Mouse (Mus musculus) left cerebral cortex, adult 8-10 months (tissue): ENCODE results near the gene Efna5. TPM values are rescaled to one million over a fixed set of nuclear protein-coding genes. Genes with fewer than 3 reads are reported as not detected.

Source experiments
- DNase-seq, 2 experiments: peaks; one replicate each; pipeline ENCODE4 v3.0.0; 2022; ENCODE audit warnings: low spot score in 2 of 2
- total RNA-seq, 4 experiments: library from RNA; stranded (reverse); gene quantifications; 2 replicates each; pipeline ENCODE4 v1.2.4; 2022

The Efna5 gene
- total RNA-seq, 4 experiments from 2014 or later: 31.4 to 41.2 (median 36.0) TPM

DNA sequence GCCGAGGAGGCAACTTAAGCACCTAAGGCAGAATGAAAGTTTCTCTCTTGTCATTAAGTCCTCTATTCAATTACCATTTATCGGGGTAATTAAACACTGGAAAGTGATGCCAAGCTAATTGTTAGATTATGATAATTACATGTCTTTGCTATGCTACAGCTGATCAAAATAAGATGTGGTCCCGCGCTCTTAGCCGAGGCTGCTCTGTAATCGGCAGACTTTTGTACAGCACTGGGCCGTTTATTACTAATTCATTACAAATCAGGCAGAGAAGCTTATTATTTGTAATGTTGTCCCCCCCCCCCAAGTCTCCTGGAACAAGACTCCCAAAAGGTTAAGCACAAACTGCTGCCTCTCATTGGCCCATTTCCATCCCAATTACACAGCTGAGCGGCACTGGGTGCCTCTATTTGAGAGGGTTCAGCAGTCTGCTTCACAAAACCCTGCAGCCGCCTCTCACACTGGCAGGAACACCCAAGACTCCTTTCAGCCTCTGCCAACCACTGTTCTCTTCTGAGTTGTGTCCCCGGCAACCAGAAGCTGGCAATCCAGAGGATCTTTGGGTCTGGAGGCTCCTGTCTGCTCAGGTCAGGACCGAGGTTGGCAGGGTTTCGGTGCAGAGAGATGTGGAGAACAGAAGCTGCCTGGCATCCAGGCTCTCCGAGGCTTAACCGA, 221.5 kb downstream of the Efna5 start:
- DNase-seq: peak; percentile 40 to 67

DNA sequence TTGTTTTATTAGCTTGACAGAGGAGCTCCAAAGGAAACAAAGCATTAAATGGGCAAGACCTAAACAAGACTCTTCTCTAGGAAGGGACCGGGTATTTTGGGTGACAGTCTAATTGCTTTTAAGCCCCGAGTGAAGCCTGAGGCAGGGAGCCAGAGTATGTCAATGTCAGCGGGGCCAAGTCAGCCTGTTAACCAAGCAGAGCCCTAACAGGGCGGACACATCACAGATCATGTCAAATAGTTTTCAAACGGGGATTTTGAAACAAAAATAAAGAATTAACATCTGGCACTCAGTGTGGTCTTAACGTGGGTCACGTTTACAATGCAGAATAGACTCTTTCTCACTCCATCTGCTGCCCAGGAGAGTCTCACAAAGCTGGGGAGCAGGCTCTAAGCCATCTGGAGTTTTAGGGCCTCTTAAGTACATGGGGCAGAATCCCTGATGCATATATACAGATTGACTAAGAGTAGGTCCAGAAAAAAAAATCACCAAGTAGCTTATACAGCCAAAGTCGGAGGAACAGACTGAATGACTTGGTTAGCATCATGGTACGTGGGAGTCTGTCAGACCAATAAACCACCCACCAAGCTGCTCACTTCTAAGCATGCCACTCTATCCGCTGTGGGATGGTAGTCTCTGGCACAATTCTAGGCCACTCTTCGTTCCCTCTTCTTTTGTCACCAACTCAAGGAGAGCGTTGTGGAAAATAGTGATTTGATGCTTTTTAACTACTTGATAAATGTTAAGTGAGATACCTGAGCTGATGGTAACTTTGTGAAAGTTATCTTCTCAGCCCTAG, 223.1 kb downstream of the Efna5 start:
- no peak for DNase-seq

DNA sequence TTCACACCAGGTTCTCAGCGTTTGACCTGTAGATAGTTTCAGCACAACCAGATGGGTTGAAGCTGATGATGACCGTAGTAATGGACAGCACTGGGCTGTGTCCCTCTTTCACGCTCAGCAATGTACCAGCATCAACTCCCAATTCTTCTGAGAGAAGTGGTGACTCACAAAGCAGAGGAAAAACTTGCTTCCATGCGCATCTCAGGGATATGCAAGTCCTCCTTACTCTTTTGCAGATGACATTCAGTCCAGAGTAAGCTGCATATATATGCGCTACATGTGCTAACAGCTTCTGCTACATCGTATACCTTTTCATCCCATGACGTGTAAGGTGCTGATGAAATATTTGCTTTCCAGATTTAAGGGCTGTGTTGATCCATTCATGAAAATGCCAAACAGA, 224.1 kb downstream of the Efna5 start:
- DNase-seq: no peak

DNA sequence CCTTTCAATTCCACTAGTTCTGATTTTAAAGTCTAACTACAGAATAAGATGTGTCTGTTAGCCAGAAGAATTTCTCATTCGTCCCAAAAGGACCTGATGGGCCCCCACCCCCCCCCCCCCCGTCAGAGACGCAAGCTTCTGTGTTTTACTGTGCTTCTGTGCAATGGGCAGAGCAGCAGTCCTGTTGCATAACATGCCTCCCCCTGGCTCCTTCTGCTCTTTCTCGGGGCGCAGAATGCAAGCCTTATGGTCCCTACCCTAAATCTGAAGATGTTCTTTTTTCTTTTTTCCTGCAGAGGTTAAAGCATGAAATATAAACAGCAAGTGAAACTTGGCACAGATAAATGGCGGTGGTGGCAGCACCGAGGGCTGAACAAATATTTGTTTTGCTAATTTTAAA, 224.5 kb downstream of the Efna5 start:
- no peak for DNase-seq

DNA sequence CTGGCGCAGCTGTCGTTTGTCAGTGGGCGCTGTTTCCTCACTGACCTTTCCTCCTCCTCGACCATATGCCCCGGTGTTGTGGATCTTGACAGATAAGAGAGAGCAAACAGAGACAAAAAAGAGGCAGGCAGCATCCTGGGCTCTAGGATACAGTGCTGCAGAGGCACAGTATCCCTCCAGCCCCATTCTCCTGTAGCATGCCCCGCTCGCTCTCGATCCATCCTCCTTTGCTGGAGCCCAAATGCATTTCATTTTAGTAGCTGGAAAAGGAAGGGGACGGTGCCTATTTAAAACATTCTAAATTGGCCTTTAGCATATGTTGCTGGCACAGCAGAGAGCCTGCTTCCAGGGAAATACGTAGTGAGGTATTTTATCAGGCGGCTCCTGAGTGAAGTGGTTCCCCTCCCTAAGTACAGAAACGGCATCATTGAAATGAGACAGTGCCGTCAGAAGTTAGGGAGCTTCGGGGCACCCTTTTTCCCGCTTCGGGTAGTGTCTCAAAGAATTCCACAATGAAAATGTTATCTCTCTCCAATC, 225.2 kb downstream of the Efna5 start:
- DNase-seq: no peak

DNA sequence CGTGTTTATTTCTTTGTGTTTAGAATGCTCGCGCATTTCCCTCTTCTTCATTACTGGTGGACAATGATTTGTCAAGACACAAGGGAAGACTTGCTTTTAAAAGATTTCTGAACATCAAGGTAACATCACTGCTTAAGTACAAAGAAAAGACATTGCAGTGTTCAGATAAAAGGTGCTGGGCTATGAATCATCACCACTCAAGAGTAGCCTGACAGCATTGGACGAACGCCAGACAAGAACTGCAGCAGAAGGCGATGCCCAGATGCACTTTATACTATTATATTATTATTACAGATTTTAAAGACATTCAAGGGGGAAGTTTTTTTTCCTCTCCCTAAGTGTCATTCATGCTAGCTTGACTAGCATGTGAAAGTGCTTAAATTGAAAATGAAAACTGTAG, 228.7 kb downstream of the Efna5 start:
- DNase-seq: no peak

GRCm38 (mm10) chr17:62651696-62652095, 229.4 kb downstream of the Efna5 start:
- DNase-seq: no peak

DNA sequence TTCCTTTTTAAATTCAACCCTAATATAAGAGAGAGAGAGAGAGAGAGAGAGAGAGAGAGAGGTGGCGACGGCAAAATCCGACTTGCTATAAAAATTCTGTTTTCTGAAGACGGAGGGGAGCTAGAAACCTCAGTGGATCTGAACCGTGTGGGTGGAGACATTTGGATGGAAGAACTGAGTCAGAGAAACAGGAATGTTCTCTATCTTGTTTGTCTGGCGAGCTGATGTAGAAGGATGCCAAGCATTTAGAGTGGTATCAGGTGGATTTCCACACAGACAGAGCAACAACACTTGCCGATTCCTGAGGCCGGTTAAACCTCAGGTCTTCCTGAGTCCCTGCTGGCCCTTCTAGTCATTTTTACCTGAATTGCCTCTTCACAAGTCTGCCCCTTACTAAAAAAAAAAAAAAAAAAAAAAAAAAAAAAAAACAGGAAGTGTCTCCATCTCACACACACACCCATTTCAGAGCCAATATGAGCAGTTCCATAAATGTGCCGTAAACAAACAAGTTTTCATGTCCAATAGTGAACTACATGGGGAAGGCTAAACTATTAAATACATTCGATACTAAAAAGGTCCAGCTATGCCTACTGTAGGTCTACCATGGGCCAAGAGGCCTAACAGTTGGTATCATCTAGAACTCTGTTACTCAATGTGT, 231.7 kb downstream of the Efna5 start:
- no peak for DNase-seq

DNA sequence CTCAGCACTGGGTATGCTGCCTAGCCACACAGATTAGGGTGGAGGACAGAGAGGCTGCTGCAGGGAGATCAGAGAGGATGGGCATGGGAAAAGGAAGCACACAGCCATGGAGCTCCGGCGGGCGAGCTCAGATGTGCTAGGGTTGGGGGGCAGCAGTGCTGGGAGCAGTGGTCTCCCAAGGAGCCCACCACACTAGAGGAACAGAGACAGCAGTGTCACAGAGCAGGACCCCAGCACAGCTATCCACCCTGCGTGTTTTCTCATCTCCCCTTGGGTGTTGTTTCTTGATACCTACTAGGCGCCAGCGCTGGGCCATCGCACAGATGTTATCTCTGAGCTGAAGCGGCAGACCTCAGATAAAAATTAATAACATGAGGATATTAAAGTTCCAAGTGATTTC, 234.3 kb downstream of the Efna5 start:
- no peak for DNase-seq

GRCm38 (mm10) chr17:62642447-62643145, 238.5 kb downstream of the Efna5 start:
- no peak for DNase-seq

DNA sequence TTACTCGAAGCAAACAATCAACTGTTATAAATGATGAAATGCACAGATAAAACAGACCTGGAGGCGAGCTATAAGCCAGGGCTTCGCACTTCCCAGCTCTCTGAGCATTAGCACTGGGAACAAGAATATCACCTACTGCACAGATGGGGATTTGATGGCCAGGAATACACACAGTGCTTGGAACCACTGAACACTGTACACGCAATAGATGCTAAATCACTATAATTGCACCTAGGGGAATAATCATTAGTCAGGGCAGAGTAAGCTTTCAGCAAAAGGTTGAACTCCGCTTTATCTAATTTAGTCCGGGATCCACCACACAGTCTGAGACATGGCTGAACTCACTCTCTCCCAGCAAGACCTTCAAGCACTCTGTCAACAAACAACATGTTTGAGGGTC, 240.5 kb downstream of the Efna5 start:
- no peak for DNase-seq

GRCm38 (mm10) chr17:62636896-62637295, 244.2 kb downstream of the Efna5 start:
- no peak for DNase-seq

DNA sequence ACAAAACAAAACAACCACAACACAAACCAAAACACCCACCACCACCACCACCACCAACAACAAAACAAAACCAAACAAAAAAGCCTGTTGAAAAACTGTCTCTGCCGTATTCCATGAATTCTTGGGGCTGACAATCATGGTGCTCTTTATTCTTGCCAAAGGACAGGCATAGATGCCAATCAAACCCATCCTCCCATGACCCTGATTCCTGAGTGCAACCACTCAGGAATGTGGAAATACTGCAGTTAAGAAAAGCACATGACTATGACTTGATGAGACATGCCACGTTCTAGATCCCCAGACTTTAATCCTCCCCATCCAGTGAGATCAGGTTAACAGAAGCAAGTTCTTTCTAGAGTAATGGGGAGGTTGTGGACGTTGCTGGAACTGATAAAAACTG, 246.2 kb downstream of the Efna5 start:
- DNase-seq: no peak

GRCm38 (mm10) chr17:62628474-62628873, 252.6 kb downstream of the Efna5 start:
- no peak for DNase-seq

GRCm38 (mm10) chr17:62627508-62627907, 253.6 kb downstream of the Efna5 start:
- no peak for DNase-seq

GRCm38 (mm10) chr17:62625646-62626020, 255.5 kb downstream of the Efna5 start:
- no peak for DNase-seq

DNA sequence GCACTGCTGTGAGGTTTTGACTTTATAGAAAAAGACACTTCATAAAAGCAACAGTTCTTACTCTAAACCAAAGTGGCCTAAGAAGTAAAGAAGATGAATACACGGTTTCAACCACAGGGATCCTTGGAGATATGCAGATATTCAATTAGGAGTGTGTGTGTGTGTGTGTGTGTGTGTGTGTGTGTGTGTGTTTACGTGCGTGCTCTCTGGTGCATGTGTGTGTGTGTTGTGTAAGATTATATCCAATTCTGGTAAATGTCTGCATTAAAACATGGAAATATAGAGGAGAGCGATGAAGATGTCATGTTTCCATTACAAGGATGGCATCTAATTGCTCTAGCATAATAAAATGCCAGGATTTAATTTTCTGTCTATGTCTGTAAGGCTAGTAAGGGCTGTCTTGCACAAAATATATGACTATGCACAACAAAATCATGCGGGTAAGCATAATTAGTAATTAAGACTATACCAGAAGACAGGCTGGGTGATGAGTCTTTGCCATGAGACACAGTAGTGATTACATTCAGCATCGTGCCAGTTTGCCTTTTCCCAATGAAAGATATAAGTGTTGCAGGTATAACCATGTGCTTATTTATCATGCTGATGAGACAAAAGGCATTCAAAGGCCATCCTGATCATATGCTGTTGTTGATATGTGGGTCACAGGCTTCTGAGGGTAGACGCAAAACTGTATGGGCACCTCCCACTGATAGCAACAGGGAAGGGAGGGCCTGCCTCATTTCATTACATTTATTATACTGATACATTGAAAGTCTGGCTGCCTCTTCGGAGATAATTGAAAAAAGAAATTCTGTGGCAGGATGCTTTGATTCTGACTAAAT, 256.1 kb downstream of the Efna5 start:
- DNase-seq: no peak

- no peak for DNase-seq
These were observed 257.9 kb downstream of the Efna5 start for GRCm38 (mm10) chr17:62623224-62623623.

GRCm38 (mm10) chr17:62622481-62622880, 258.6 kb downstream of the Efna5 start:
- DNase-seq: no peak

DNA sequence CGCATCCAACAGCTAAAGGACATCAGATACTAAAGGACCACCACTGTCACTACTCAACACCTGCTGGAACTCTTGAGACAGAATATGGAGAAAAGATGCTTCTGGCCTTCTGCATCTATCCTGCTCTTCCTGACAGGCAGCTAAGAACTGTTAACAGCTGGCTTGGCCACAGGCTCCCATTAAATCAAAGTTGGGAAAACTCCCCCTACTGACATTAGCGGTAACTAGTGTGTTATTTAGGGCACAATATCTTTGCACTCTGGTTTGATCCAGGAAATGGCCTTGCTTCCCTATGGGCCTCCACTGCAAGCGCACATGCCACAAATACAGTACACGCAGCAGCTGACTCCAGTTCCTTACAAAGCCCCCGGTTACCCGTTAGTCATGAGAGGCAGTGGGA, 266.0 kb downstream of the Efna5 start:
- no peak for DNase-seq

DNA sequence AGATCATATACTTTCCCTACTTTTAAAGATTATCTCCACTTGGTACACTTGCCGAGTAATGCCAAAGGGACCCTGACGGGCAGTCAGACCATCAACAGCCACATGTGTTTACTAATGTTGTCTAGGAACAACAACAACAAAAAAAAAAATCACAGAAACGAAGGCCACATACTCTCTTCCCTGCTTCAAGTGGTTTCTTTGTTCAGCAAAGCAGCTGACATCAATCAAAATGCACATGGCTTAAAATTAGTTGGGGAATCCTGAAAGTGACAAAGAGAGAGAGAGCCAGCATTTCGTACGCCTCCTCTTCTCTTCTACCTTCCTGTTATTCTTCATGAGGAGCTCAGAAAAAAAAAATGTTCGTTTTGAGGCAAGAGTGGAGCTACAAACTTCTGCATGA, 266.4 kb downstream of the Efna5 start:
- DNase-seq: no peak
